Mouse (Mus musculus) MEL (cell line): ENCODE results near the gene Tomm7. TPM values are rescaled to one million over a fixed set of nuclear protein-coding genes. Genes with fewer than 3 reads are reported as not detected.
A peak's percentile ranks its signal among the peaks of the same experiment; 100 is the strongest.

Experiments used
- DNase-seq: peaks from one replicate; pipeline ENCODE4 v3.0.0; 2011; ENCODE audit warnings: low read depth, low spot score
- H3K27ac ChIP-seq: 2 replicates; pipeline ENCODE4 v1.5.1; 2012; ENCODE audit warnings: low read depth, mild to moderate bottlenecking, control low read depth, low read length, moderate library complexity; ENCODE audit not compliant: control insufficient read depth
- H3K27me3 ChIP-seq, 2 experiments: fragments of 150-350 bp in 1 of 2; sonication (generic) in 1 of 2; 2 replicates each; pipeline ENCODE4 v1.6.1; 2012; ENCODE audit warnings: low read length in 2 of 2, mild to moderate bottlenecking in 2 of 2, improper control_type of control experiment in 1 of 2, moderate library complexity in 1 of 2; ENCODE audit not compliant: insufficient read depth in 2 of 2, control insufficient read depth in 1 of 2
- H3K36me3 ChIP-seq, 2 experiments: 2 replicates each; pipeline ENCODE4 v1.6.1; 2012 to 2014; ENCODE audit warnings: low read length in 2 of 2, improper control_type of control experiment in 1 of 2, inconsistent platforms in 1 of 2, mild to moderate bottlenecking in 1 of 2; ENCODE audit not compliant: insufficient read depth in 2 of 2, control insufficient read depth in 1 of 2
- H3K4me1 ChIP-seq, 2 experiments: fragments of 150-350 bp in 1 of 2; sonication (generic) in 1 of 2; 2 replicates each; pipeline ENCODE4 v1.6.1; 2012; ENCODE audit warnings: low read length in 2 of 2, improper control_type of control experiment in 1 of 2, mild to moderate bottlenecking in 1 of 2; ENCODE audit not compliant: insufficient read depth in 2 of 2, control insufficient read depth in 1 of 2
- H3K4me3 ChIP-seq, 2 experiments: fragments of 150-350 bp in 1 of 2; sonication (generic) in 1 of 2; 2 replicates each; pipeline ENCODE4 v1.5.1; 2012; ENCODE audit warnings: low read depth in 2 of 2, low read length in 2 of 2, mild to moderate bottlenecking in 2 of 2, moderate library complexity in 2 of 2, control low read depth in 1 of 2, improper control_type of control experiment in 1 of 2; ENCODE audit not compliant: control insufficient read depth in 1 of 2, insufficient read depth in 1 of 2
- H3K79me2 ChIP-seq: 2 replicates; pipeline ENCODE4 v1.6.1; 2012; ENCODE audit warnings: mild to moderate bottlenecking, low read length, moderate library complexity; ENCODE audit not compliant: control insufficient read depth, poor library complexity, insufficient read depth
- H3K9ac ChIP-seq: 2 replicates; pipeline ENCODE4 v1.6.1; 2012; ENCODE audit warnings: low read depth, mild to moderate bottlenecking, control low read depth, low read length, moderate library complexity; ENCODE audit not compliant: control insufficient read depth, poor library complexity, severe bottlenecking
- H3K9me3 ChIP-seq: fragments of 150-350 bp; sonication (generic); replicated peaks from 2 replicates; pipeline ENCODE4 v1.6.1; 2012; ENCODE audit warnings: mild to moderate bottlenecking, low read length, improper control_type of control experiment, moderate library complexity; ENCODE audit not compliant: insufficient read depth
- CHD2 ChIP-seq: IDR thresholded peaks from 2 replicates; pipeline ENCODE4 v1.6.1; 2011; ENCODE audit warnings: low read length, improper control_type of control experiment
- CTCF ChIP-seq, 3 experiments: IDR thresholded peaks in 2 of 3; conservative IDR thresholded peaks in 1 of 3; 2 replicates each; pipeline ENCODE4 v1.5.1; 2011 to 2012; ENCODE audit warnings: low read length in 3 of 3, low read depth in 2 of 3, mild to moderate bottlenecking in 2 of 3, improper control_type of control experiment in 1 of 3, inconsistent platforms in 1 of 3, mixed read lengths in 1 of 3, moderate library complexity in 1 of 3; ENCODE audit not compliant: control insufficient read depth in 1 of 3, insufficient read depth in 1 of 3, poor library complexity in 1 of 3, severe bottlenecking in 1 of 3
- ELF1 ChIP-seq: IDR thresholded peaks from 2 replicates; pipeline ENCODE4 v1.6.1; 2014; ENCODE audit warnings: low read depth, mild to moderate bottlenecking, inconsistent platforms, low read length, improper control_type of control experiment, moderate library complexity
- EP300 ChIP-seq, 2 experiments: IDR thresholded peaks; 2 replicates each; pipeline ENCODE4 v1.6.1; 2011; ENCODE audit warnings: improper control_type of control experiment in 2 of 2, low read length in 2 of 2, low read depth in 1 of 2, mild to moderate bottlenecking in 1 of 2
- GABPA ChIP-seq: IDR thresholded peaks from 2 replicates; pipeline ENCODE4 v1.6.1; 2012; ENCODE audit warnings: low read depth, mild to moderate bottlenecking, inconsistent platforms, low read length, improper control_type of control experiment, moderate library complexity
- GATA1 ChIP-seq: IDR thresholded peaks from 2 replicates; pipeline ENCODE4 v1.6.1; 2011; ENCODE audit warnings: low read depth, low read length, improper control_type of control experiment
- MEF2A ChIP-seq: IDR thresholded peaks from 2 replicates; pipeline ENCODE4 v1.6.1; 2014; ENCODE audit warnings: low read depth, mild to moderate bottlenecking, inconsistent platforms, low read length, improper control_type of control experiment; ENCODE audit not compliant: poor library complexity, insufficient replicate concordance, severe bottlenecking; ENCODE audit errors: extremely low read depth
- MXI1 ChIP-seq: IDR thresholded peaks from 2 replicates; pipeline ENCODE4 v1.6.1; 2011; ENCODE audit warnings: mild to moderate bottlenecking, low read depth, low read length, improper control_type of control experiment
- NELFE ChIP-seq: IDR thresholded peaks from 2 replicates; pipeline ENCODE4 v1.6.1; 2011; ENCODE audit warnings: low read depth, low read length, improper control_type of control experiment
- NRF1 ChIP-seq: IDR thresholded peaks from 2 replicates; pipeline ENCODE4 v1.6.1; 2014; ENCODE audit warnings: low read depth, mild to moderate bottlenecking, inconsistent platforms, low read length, improper control_type of control experiment, moderate library complexity; ENCODE audit not compliant: poor library complexity, insufficient read depth, severe bottlenecking
- POLR2AphosphoS5 ChIP-seq: IDR thresholded peaks from 2 replicates; pipeline ENCODE4 v1.6.1; 2012; ENCODE audit warnings: low read depth, borderline replicate concordance, mild to moderate bottlenecking, inconsistent platforms, low read length, moderate library complexity, mixed read lengths
- RCOR1 ChIP-seq: IDR thresholded peaks from 2 replicates; pipeline ENCODE4 v1.6.1; 2012; ENCODE audit warnings: low read depth, mild to moderate bottlenecking, inconsistent platforms, low read length, improper control_type of control experiment
- SIN3A ChIP-seq: IDR thresholded peaks from 2 replicates; pipeline ENCODE4 v1.6.1; 2012; ENCODE audit warnings: low read length, improper control_type of control experiment, inconsistent platforms
- SMC3 ChIP-seq: IDR thresholded peaks from 2 replicates; pipeline ENCODE4 v1.6.1; 2011; ENCODE audit warnings: low read depth, low read length, improper control_type of control experiment
- TAL1 ChIP-seq: IDR thresholded peaks from 2 replicates; pipeline ENCODE4 v1.6.1; 2012; ENCODE audit warnings: mild to moderate bottlenecking, inconsistent platforms, low read length, moderate library complexity, mixed read lengths
- TCF12 ChIP-seq: IDR thresholded peaks from 2 replicates; pipeline ENCODE4 v1.6.1; 2014; ENCODE audit warnings: low read depth, mild to moderate bottlenecking, inconsistent platforms, low read length, improper control_type of control experiment, moderate library complexity
- USF2 ChIP-seq, 2 experiments: IDR thresholded peaks; 2 replicates each; pipeline ENCODE4 v1.6.1; 2011 to 2012; ENCODE audit warnings: improper control_type of control experiment in 2 of 2, low read length in 2 of 2, borderline replicate concordance in 1 of 2, inconsistent platforms in 1 of 2, low read depth in 1 of 2, mild to moderate bottlenecking in 1 of 2; ENCODE audit not compliant: insufficient read depth in 1 of 2
- ZC3H11A ChIP-seq: IDR thresholded peaks from 2 replicates; pipeline ENCODE4 v1.6.1; 2012; ENCODE audit warnings: low read depth, mild to moderate bottlenecking, inconsistent platforms, low read length, improper control_type of control experiment
- ZMIZ1 ChIP-seq: IDR thresholded peaks from 2 replicates; pipeline ENCODE4 v1.6.1; 2012; ENCODE audit warnings: low read depth, mild to moderate bottlenecking, inconsistent platforms, low read length, improper control_type of control experiment, moderate library complexity
- ZNF384 ChIP-seq: IDR thresholded peaks from 2 replicates; pipeline ENCODE4 v1.6.1; 2012; ENCODE audit warnings: low read depth, mild to moderate bottlenecking, inconsistent platforms, low read length, improper control_type of control experiment
- polyA plus RNA-seq, 2 experiments: library from polyadenylated mRNA; stranded (reverse) in 1 of 2; unstranded in 1 of 2; fragments of >175 nt in 1 of 2; fragments of >200 nt in 1 of 2; gene quantifications; 2 replicates each; pipeline versions ENCODE4 v1.2.1 to v1.2.4; 2012; ENCODE audit warnings: low replicate concordance in 2 of 2, low read depth in 1 of 2; ENCODE audit not compliant: insufficient read length in 2 of 2, insufficient read depth in 1 of 2, missing spikeins in 1 of 2
- total RNA-seq: library from RNA; depleted of rRNA; stranded (reverse); fragments of 300-350 nt; gene quantifications from 2 replicates; pipeline ENCODE4 v1.2.3, GENCODE M21; 2012

Tomm7 gene
- total and polyA plus RNA-seq, 3 experiments = 194 to 239 TPM; not detected in 1

DNA sequence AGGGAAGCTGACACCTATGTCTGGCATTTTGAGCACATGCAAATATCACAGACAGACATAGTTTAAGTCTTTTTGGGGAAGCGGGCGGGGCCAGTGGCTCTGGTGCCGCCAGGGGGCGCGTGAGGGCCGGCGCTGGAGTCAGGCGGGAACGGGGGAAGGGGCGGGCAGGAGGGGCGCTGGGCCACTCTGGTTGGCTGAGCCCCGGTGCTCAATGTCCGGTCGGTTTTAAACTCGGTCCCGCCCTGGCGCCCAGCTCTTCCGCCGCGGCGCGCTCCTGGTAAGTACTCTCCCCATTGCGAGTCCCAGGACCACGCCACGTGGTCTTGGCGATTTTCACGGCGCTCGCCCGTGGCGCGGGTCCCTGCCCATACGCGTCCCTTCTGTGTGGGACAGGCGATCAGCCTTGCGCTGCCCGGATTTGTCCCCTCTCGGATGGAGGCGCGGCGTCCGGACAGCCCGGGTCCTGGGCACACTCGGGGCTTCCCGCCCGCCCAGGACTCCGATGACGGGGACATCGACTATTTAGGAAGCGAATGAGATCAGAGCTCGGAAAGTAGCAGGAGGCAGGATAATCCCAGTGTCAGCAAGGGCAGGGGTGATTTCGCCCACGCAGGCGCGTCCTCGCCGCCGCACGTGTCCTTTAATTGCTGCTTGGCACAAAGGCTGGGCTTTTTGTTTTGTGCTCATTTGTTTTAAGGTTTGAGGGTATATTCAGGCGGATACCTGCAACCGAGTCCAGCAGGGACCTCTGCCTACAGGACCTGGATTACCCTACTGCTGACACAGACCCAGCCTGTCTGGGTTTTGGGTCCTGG lies 6.6 kb upstream of the Tomm7 start (continued):
- TF ChIP-seq NRF1 (peak; percentile 36; the same call in 1 of the 2 replicates), ZC3H11A (no peak), CHD2 (no peak), GABPA (no peak)

DNA sequence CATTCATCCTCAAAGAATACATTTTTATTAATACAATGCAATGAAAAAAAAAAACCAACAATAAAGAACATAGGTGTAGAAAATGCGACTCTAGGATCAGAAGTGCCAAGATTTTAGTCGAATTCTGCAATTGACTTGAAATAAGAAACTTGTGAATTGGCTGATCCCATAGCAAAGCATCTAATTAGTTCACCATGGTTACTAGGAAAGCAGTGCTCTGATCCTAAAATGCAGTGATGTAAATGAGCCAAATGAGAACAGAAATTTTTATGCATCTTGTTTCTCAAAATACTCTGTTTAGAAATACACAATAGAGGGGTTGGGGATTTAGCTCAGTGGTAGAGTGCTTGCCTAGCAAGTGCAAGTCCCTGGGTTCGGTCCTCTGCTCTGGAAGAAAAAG lies 1.2 kb upstream of the Tomm7 start:
- TF ChIP-seq ZC3H11A = no peak
- no peak for TF ChIP-seq CTCF (IDR thresholded peaks at IDR 0.05 in 2 of 3, conservative IDR thresholded peaks at IDR 0.05 in 1 of 3; ENCODE audit: control insufficient read depth in 1 of 3, insufficient read depth in 1 of 3, low read depth in 2 of 3, low read length in 3 of 3, poor library complexity in 1 of 3, severe bottlenecking in 1 of 3)
- Histone ChIP-seq H3K9ac (no peak overlapping the region), H3K4me1 (peaks cover 2 to 9% of the 10 kb centered on the region in 2 experiments; a peak in 3 of 4 replicates), H3K4me3 (no peak overlapping the region), H3K27me3 (no peaks in the 10 kb centered on the region), H3K9me3 (no peaks in the 10 kb centered on the region), H3K36me3 (peaks cover 6 to 18% of the 10 kb centered on the region in 2 experiments), H3K79me2 (peaks cover 24% of the 10 kb centered on the region), H3K27ac (no peak overlapping the region)
- peak; percentile 4 for DNase-seq

DNA sequence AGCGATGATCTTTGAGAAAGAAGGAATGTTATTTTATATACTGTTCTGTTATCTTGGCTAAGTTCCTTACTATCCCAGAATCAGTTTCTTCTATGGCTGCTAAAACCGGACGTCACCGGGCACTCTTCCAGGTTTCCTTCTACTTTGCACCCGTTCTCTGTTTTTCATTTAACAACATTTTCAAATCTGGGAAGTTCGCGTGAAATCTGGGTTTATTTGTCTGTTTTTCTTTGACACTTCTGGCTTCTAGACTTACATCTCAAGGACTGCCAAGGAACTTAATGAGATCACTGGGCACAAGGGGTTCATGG lies 525 bp upstream of the Tomm7 start:
- Histone ChIP-seq H3K4me3 (peak overlapping the region; percentile 74 to 91), H3K9me3 (no peaks in the 10 kb centered on the region), H3K27me3 (no peaks in the 10 kb centered on the region), H3K36me3 (peaks cover 10 to 16% of the 10 kb centered on the region in 2 experiments), H3K4me1 (peaks cover 2 to 9% of the 10 kb centered on the region in 2 experiments; a peak in 3 of 4 replicates), H3K9ac (peak overlapping the region; percentile 98), H3K27ac (peak overlapping the region; percentile 81), H3K79me2 (peaks cover 24% of the 10 kb centered on the region)
- DNase-seq = no peak
- TF ChIP-seq TCF12 = no peak
- TF ChIP-seq ZMIZ1 = no peak
- no peak for TF ChIP-seq ZNF384
- TF ChIP-seq USF2 (IDR thresholded peaks at IDR 0.05; ENCODE audit: borderline replicate concordance in 1 of 2, insufficient read depth in 1 of 2, low read depth in 1 of 2, low read length in 2 of 2) = no peak
- no peak for TF ChIP-seq RCOR1
- TF ChIP-seq ELF1 = no peak
- no peak for TF ChIP-seq GABPA
- no peak for TF ChIP-seq NELFE
- TF ChIP-seq NRF1 = no peak
- no peak for TF ChIP-seq CTCF (IDR thresholded peaks at IDR 0.05 in 2 of 3, conservative IDR thresholded peaks at IDR 0.05 in 1 of 3; ENCODE audit: control insufficient read depth in 1 of 3, insufficient read depth in 1 of 3, low read depth in 2 of 3, low read length in 3 of 3, poor library complexity in 1 of 3, severe bottlenecking in 1 of 3)
- TF ChIP-seq SIN3A = no peak
- no peak for TF ChIP-seq EP300 (IDR thresholded peaks at IDR 0.05; ENCODE audit: low read depth in 1 of 2, low read length in 2 of 2)
- TF ChIP-seq MEF2A = no peak
- TF ChIP-seq MXI1 = no peak
- TF ChIP-seq POLR2AphosphoS5 = no peak
- no peak for TF ChIP-seq TAL1
- no peak for TF ChIP-seq GATA1
- no peak for TF ChIP-seq SMC3
